Mouse (Mus musculus) neural tube, embryonic 15.5 days (tissue): ENCODE results near the gene Prkca. TPM values are rescaled to one million over a fixed set of nuclear protein-coding genes. Genes with fewer than 3 reads are reported as not detected.

Experiments
- ATAC-seq: fragments of 200-750 bp; cut with Nextera tagmentation; 2 replicates; pipeline ENCODE4 v1.8.0; 2017; ENCODE audit warnings: mild to moderate bottlenecking, moderate TSS enrichment, moderate library complexity; ENCODE audit not compliant: low FRiP score
- H3K27ac ChIP-seq: fragments of 300-500 bp; sonication (generic); replicated peaks from 2 replicates; pipeline ENCODE4 v1.5.1; 2015; ENCODE audit warnings: mild to moderate bottlenecking, inconsistent platforms
- H3K27me3 ChIP-seq: fragments of 300-500 bp; sonication (generic); replicated peaks from 2 replicates; pipeline ENCODE4 v1.6.1; 2015; ENCODE audit warnings: inconsistent platforms
- H3K36me3 ChIP-seq: fragments of 300-500 bp; sonication (generic); 2 replicates; pipeline ENCODE4 v1.6.1; 2015; ENCODE audit warnings: inconsistent platforms
- H3K4me1 ChIP-seq: fragments of 300-500 bp; sonication (generic); 2 replicates; pipeline ENCODE4 v1.6.1; 2015; ENCODE audit warnings: inconsistent platforms
- H3K4me2 ChIP-seq: fragments of 300-500 bp; sonication (generic); 2 replicates; pipeline ENCODE4 v1.6.1; 2015; ENCODE audit warnings: inconsistent platforms, mild to moderate bottlenecking, moderate library complexity
- H3K4me3 ChIP-seq: fragments of 300-500 bp; sonication (generic); replicated peaks from 2 replicates; pipeline ENCODE4 v1.5.1; 2015; ENCODE audit warnings: mild to moderate bottlenecking, inconsistent platforms
- H3K9ac ChIP-seq: fragments of 300-500 bp; sonication (generic); replicated peaks from 2 replicates; pipeline ENCODE4 v1.6.1; 2015; ENCODE audit warnings: mild to moderate bottlenecking, inconsistent platforms
- H3K9me3 ChIP-seq: fragments of 300-500 bp; sonication (generic); replicated peaks from 2 replicates; pipeline ENCODE4 v1.6.1; 2016; ENCODE audit warnings: inconsistent platforms
- WGBS: fragments of 180-500 bp; shearing (Covaris S2); methylation state at CpG from one replicate; pipeline ENCODE4 v1.1.7; 2015; ENCODE audit warnings: mixed read lengths; 5-methylcytosine and 5-hydroxymethylcytosine counted together
- polyA plus RNA-seq: library from polyadenylated mRNA; unstranded; fragments of >200 nt; fragmentation: Nextera tagmentation; extraction: Ambion mirVana; gene quantifications from 2 replicates; pipeline ENCODE4 v1.2.1, GENCODE M21; 2015

Prkca gene
- polyA plus RNA-seq, 1 experiment from 2014 or later: 9.1 TPM

GRCm38 (mm10) chr11:108118221-108118620 lies 225.5 kb downstream of the Prkca start:
- Histone ChIP-seq H3K4me3 (no peak overlapping the region), H3K4me1 (no peaks in the 10 kb centered on the region), H3K27ac (no peak overlapping the region), H3K36me3 (no peaks in the 10 kb centered on the region), H3K9me3 (no peaks in the 10 kb centered on the region), H3K4me2 (no peak overlapping the region), H3K27me3 (no peaks in the 10 kb centered on the region), H3K9ac (no peak overlapping the region)
- no peak for ATAC-seq
- 91% methylated on average over 5 of the region's 5 CpGs for WGBS

- H3K27me3 ChIP-seq: no peaks in the 10 kb centered on the region
- ATAC-seq: no peak
Observed at GRCm38 (mm10) chr11:108117360-108118050, 226.2 kb downstream of the Prkca start.

GRCm38 (mm10) chr11:108114091-108114490 lies 229.6 kb downstream of the Prkca start:
- Histone ChIP-seq H3K9ac (no peak overlapping the region), H3K27me3 (no peaks in the 10 kb centered on the region), H3K36me3 (no peaks in the 10 kb centered on the region), H3K4me2 (no peak overlapping the region), H3K4me3 (no peak overlapping the region), H3K9me3 (no peaks in the 10 kb centered on the region), H3K4me1 (no peaks in the 10 kb centered on the region), H3K27ac (no peak overlapping the region)
- 95% methylated on average over 3 of the region's 3 CpGs for whole genome bisulfite sequencing
- ATAC-seq: no peak

More at GRCm38 (mm10) chr11:108117360-108118050, 226.2 kb downstream of the Prkca start:
- no peak overlapping the region for H3K27ac ChIP-seq
- H3K36me3 ChIP-seq: no peaks in the 10 kb centered on the region
- H3K4me2 ChIP-seq: no peak overlapping the region
- no peaks in the 10 kb centered on the region for H3K4me1 ChIP-seq
- H3K9me3 ChIP-seq: no peaks in the 10 kb centered on the region
- no peak overlapping the region for H3K9ac ChIP-seq
- WGBS: 85% methylated on average over 10 of the region's 10 CpGs
- no peak overlapping the region for H3K4me3 ChIP-seq

GRCm38 (mm10) chr11:108112437-108112836 lies 231.3 kb downstream of the Prkca start:
- H3K4me1 ChIP-seq: no peaks in the 10 kb centered on the region
- no peak overlapping the region for H3K27ac ChIP-seq
- H3K9me3 ChIP-seq: no peaks in the 10 kb centered on the region
- no peak overlapping the region for H3K4me2 ChIP-seq
- no peak overlapping the region for H3K9ac ChIP-seq
- H3K36me3 ChIP-seq: no peaks in the 10 kb centered on the region
- 76% methylated on average over 3 of the region's 3 CpGs for WGBS
- ATAC-seq: no peak
- no peak overlapping the region for H3K4me3 ChIP-seq
- H3K27me3 ChIP-seq: no peaks in the 10 kb centered on the region

GRCm38 (mm10) chr11:108104085-108104484 lies 239.6 kb downstream of the Prkca start:
- Histone ChIP-seq H3K4me3 (no peak overlapping the region), H3K27me3 (no peaks in the 10 kb centered on the region), H3K4me2 (no peak overlapping the region), H3K27ac (no peak overlapping the region), H3K9ac (no peak overlapping the region), H3K36me3 (no peaks in the 10 kb centered on the region), H3K4me1 (0 out of 2 replicates have a peak, but pooled peaks cover 4% of the 10 kb centered on the region), H3K9me3 (no peaks in the 10 kb centered on the region)
- WGBS: 67% methylated on average over 6 of the region's 6 CpGs
- ATAC-seq: no peak

GRCm38 (mm10) chr11:108101280-108101950 lies 242.3 kb downstream of the Prkca start:
- no peak for ATAC-seq
- 79% methylated on average over 8 of the region's 8 CpGs for WGBS
- Histone ChIP-seq H3K9ac (no peak overlapping the region), H3K9me3 (no peaks in the 10 kb centered on the region), H3K4me2 (no peak overlapping the region), H3K4me1 (0 out of 2 replicates have a peak, but pooled peaks cover 4% of the 10 kb centered on the region), H3K27ac (no peak overlapping the region), H3K4me3 (no peak overlapping the region), H3K36me3 (no peaks in the 10 kb centered on the region), H3K27me3 (no peaks in the 10 kb centered on the region)

- no peak overlapping the region for H3K9ac ChIP-seq
- no peak overlapping the region for H3K27ac ChIP-seq
- H3K9me3 ChIP-seq: no peaks in the 10 kb centered on the region
- whole genome bisulfite sequencing: 81% methylated on average over 7 of the region's 7 CpGs
- no peaks in the 10 kb centered on the region for H3K27me3 ChIP-seq
- no peaks in the 10 kb centered on the region for H3K4me1 ChIP-seq
- H3K4me2 ChIP-seq: no peak overlapping the region
- no peaks in the 10 kb centered on the region for H3K36me3 ChIP-seq
- H3K4me3 ChIP-seq: no peak overlapping the region
- ATAC-seq: no peak
Observed at GRCm38 (mm10) chr11:108098306-108098705, 245.4 kb downstream of the Prkca start.

GRCm38 (mm10) chr11:108094796-108095195 lies 248.9 kb downstream of the Prkca start:
- no peaks in the 10 kb centered on the region for H3K36me3 ChIP-seq
- H3K27ac ChIP-seq: no peak overlapping the region
- no peak overlapping the region for H3K4me2 ChIP-seq
- ATAC-seq: no peak
- no peak overlapping the region for H3K9ac ChIP-seq
- no peak overlapping the region for H3K4me3 ChIP-seq
- no peaks in the 10 kb centered on the region for H3K27me3 ChIP-seq
- 88% methylated on average over 5 of the region's 5 CpGs for WGBS
- no peaks in the 10 kb centered on the region for H3K4me1 ChIP-seq
- H3K9me3 ChIP-seq: no peaks in the 10 kb centered on the region

GRCm38 (mm10) chr11:108093248-108093647 lies 250.5 kb downstream of the Prkca start:
- no peaks in the 10 kb centered on the region for H3K36me3 ChIP-seq
- 95% methylated on average over 4 of the region's 4 CpGs for WGBS

GRCm38 (mm10) chr11:108091238-108091637 lies 252.5 kb downstream of the Prkca start:
- WGBS: 94% methylated on average over 3 of the region's 3 CpGs
- ATAC-seq: no peak

More at GRCm38 (mm10) chr11:108093248-108093647, 250.5 kb downstream of the Prkca start:
- Histone ChIP-seq H3K9ac (no peak overlapping the region), H3K4me1 (no peaks in the 10 kb centered on the region), H3K4me2 (no peak overlapping the region), H3K27me3 (no peaks in the 10 kb centered on the region), H3K4me3 (no peak overlapping the region), H3K27ac (no peak overlapping the region), H3K9me3 (no peaks in the 10 kb centered on the region)
- ATAC-seq: no peak

GRCm38 (mm10) chr11:108090706-108091105 lies 253.0 kb downstream of the Prkca start:
- 64% methylated on average over 8 of the region's 8 CpGs for WGBS
- no peak overlapping the region for H3K4me3 ChIP-seq
- H3K27me3 ChIP-seq: no peaks in the 10 kb centered on the region
- H3K9ac ChIP-seq: no peak overlapping the region
- no peaks in the 10 kb centered on the region for H3K4me1 ChIP-seq
- H3K4me2 ChIP-seq: no peak overlapping the region
- ATAC-seq: no peak
- no peaks in the 10 kb centered on the region for H3K9me3 ChIP-seq
- H3K36me3 ChIP-seq: no peaks in the 10 kb centered on the region
- H3K27ac ChIP-seq: no peak overlapping the region

More at GRCm38 (mm10) chr11:108091238-108091637, 252.5 kb downstream of the Prkca start:
- H3K27ac ChIP-seq: no peak overlapping the region
- no peak overlapping the region for H3K4me2 ChIP-seq
- no peaks in the 10 kb centered on the region for H3K9me3 ChIP-seq
- H3K36me3 ChIP-seq: no peaks in the 10 kb centered on the region
- no peak overlapping the region for H3K4me3 ChIP-seq
- H3K4me1 ChIP-seq: no peaks in the 10 kb centered on the region
- H3K27me3 ChIP-seq: no peaks in the 10 kb centered on the region
- H3K9ac ChIP-seq: no peak overlapping the region

GRCm38 (mm10) chr11:108088063-108088462 lies 255.7 kb downstream of the Prkca start:
- no peak for ATAC-seq
- 97% methylated on average over 5 of the region's 5 CpGs for WGBS
- H3K4me2 ChIP-seq: no peak overlapping the region

More at GRCm38 (mm10) chr11:108088063-108088462, 255.7 kb downstream of the Prkca start:
- Histone ChIP-seq H3K9me3 (no peaks in the 10 kb centered on the region), H3K27ac (no peak overlapping the region), H3K4me3 (no peak overlapping the region), H3K4me1 (no peaks in the 10 kb centered on the region), H3K9ac (no peak overlapping the region), H3K36me3 (no peaks in the 10 kb centered on the region), H3K27me3 (no peaks in the 10 kb centered on the region)
